Mouse (Mus musculus): Measurements from ENCODE around the gene Ncstn.

DNA sequence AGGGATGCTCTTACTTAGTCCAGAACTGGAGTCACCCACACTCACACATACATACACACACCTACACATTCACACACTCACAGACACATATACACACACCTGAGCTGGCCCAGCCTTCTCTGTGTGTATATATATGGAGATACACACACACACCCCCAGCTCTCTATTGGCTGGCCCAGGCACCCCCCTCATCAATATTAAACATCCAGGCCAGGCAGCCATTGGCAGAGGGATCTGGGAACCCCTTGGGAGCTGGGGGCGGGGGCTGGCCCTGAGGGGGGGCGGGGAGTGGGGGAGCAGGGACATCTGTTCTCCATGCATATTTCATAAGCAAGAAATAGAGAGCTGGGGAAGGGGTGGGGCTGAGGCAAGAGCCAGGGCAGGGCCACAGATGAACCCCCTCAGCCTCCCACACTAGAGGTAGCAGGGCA is 25.1 kb downstream of the Ncstn start, which contains the start of gene Nhlh1:
- TF ChIP-seq EP300 (IDR thresholded peaks at IDR 0.05; ENCODE audit: low read length) (no peak), MYC (IDR thresholded peaks at IDR 0.05; ENCODE audit: low read depth, low read length) (no peak), ZNF384 (IDR thresholded peaks at IDR 0.05; ENCODE audit: low read depth, low read length) (no peak), TCF12 (IDR thresholded peaks at IDR 0.05; ENCODE audit: low read depth, low read length) (no peak), HCFC1 (IDR thresholded peaks at IDR 0.05; ENCODE audit: low read depth, low read length) (no peak), ZC3H11A (IDR thresholded peaks at IDR 0.05; ENCODE audit: low read depth, low read length) (no peak), CTCF (conservative IDR thresholded peaks at IDR 0.05 in 1 of 2, IDR thresholded peaks at IDR 0.05 in 1 of 2; ENCODE audit: low read depth in 2 of 2, low read length in 2 of 2) (no peak), POLR2A (IDR thresholded peaks at IDR 0.05; ENCODE audit: low read depth, low read length) (no peak), USF2 (conservative IDR thresholded peaks at IDR 0.05; ENCODE audit: low read depth, low read length) (no peak)

Data from CH12.LX (cell line).